Mouse (Mus musculus): ENCODE measurements around the gene Cers3. TPM values are rescaled to one million over a fixed set of nuclear protein-coding genes. Genes with fewer than 3 reads are reported as not detected.

Cers3 gene
- polyA plus RNA-seq, 1 experiment, result 0.73 TPM

DNA sequence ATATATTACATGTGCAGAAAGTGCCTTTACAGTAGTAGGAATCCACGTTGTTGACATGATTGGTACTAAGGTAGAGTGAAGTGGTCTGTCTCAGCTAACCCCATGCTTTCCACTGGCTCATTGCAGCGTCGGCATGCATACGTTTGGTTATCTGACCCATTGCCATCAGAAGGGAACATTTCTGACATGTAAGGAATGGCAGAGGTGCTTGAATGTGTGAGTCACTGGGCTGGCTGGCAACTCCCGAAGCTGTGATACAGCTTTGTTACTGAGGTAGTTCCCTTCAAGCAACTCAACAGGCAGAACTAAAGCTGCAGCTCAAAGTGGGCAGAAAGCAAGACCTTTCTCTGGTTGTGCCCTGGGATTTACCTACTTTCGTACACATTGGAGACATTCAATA is 8.3 kb upstream of the Cers3 start:
- TF ChIP-seq EP300 (IDR thresholded peaks at IDR 0.05; ENCODE audit: insufficient read depth, low read depth, low read length) (no peak), CTCF (IDR thresholded peaks at IDR 0.05; ENCODE audit: low read depth, low read length) (no peak), POLR2A (IDR thresholded peaks at IDR 0.05; ENCODE audit: insufficient read depth, low read length) (no peak)
- Histone ChIP-seq H3K4me3 (ENCODE audit: low read depth, low read length) (no peak overlapping the region), H3K36me3 (ENCODE audit: control insufficient read depth, insufficient read depth, low read length, poor library complexity, severe bottlenecking) (no peaks in the 10 kb centered on the region), H3K27ac (ENCODE audit: insufficient read depth, low read length) (no peak overlapping the region), H3K9me3 (replicated peaks; ENCODE audit: control insufficient read depth, insufficient read depth, low read length, poor library complexity, severe bottlenecking) (no peaks in the 10 kb centered on the region), H3K27me3 (ENCODE audit: control insufficient read depth, insufficient read depth, low read length, poor library complexity, severe bottlenecking) (no peaks in the 10 kb centered on the region), H3K9ac (ENCODE audit: low read depth, poor library complexity, severe bottlenecking) (no peak overlapping the region), H3K4me1 (ENCODE audit: control insufficient read depth, insufficient read depth, low read length) (no peaks in the 10 kb centered on the region)

GRCm38 (mm10) chr7:66737418-66737817 is 5.9 kb upstream of the Cers3 start:
- no peaks in the 10 kb centered on the region for H3K4me1 ChIP-seq (ENCODE audit: control insufficient read depth, insufficient read depth, low read length)
- TF ChIP-seq EP300 (IDR thresholded peaks at IDR 0.05; ENCODE audit: insufficient read depth, low read depth, low read length) (no peak), CTCF (IDR thresholded peaks at IDR 0.05; ENCODE audit: low read depth, low read length) (no peak), POLR2A (IDR thresholded peaks at IDR 0.05; ENCODE audit: insufficient read depth, low read length) (no peak)
- H3K9me3 ChIP-seq (replicated peaks; ENCODE audit: control insufficient read depth, insufficient read depth, low read length, poor library complexity, severe bottlenecking), result no peaks in the 10 kb centered on the region
- H3K36me3 ChIP-seq (ENCODE audit: control insufficient read depth, insufficient read depth, low read length, poor library complexity, severe bottlenecking), result no peaks in the 10 kb centered on the region
- H3K27me3 ChIP-seq (ENCODE audit: control insufficient read depth, insufficient read depth, low read length, poor library complexity, severe bottlenecking), result no peaks in the 10 kb centered on the region
- no peak overlapping the region for H3K9ac ChIP-seq (ENCODE audit: low read depth, poor library complexity, severe bottlenecking)
- no peak overlapping the region for H3K4me3 ChIP-seq (ENCODE audit: low read depth, low read length)
- no peak overlapping the region for H3K27ac ChIP-seq (ENCODE audit: insufficient read depth, low read length)

DNA sequence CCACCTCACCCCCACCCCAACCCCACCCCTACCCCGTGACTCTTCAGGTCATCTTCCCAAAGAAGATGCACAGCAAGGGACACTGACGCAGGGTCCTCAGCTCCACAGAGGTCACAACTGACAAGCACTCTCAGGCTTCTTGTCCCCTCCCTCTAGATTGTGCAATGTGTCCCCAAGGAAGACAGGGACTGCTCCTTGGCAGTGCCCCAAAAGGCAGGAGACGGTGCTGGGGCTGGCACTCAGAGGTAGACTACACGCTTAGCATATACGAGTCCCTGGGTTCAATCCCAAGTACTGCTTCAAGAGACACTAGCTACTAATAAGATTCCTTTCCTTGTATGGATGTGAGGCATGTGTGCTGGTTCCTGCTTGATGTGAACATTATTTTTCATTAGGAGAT is 2.3 kb upstream of the Cers3 start:
- TF ChIP-seq EP300 (IDR thresholded peaks at IDR 0.05; ENCODE audit: insufficient read depth, low read depth, low read length) (no peak), POLR2A (IDR thresholded peaks at IDR 0.05; ENCODE audit: insufficient read depth, low read length) (no peak)
- no peaks in the 10 kb centered on the region for H3K27me3 ChIP-seq (ENCODE audit: control insufficient read depth, insufficient read depth, low read length, poor library complexity, severe bottlenecking)
- H3K27ac ChIP-seq (ENCODE audit: insufficient read depth, low read length), result no peak overlapping the region
- no peaks in the 10 kb centered on the region for H3K36me3 ChIP-seq (ENCODE audit: control insufficient read depth, insufficient read depth, low read length, poor library complexity, severe bottlenecking)
- no peak overlapping the region for H3K4me3 ChIP-seq (ENCODE audit: low read depth, low read length)
- H3K9me3 ChIP-seq (replicated peaks; ENCODE audit: control insufficient read depth, insufficient read depth, low read length, poor library complexity, severe bottlenecking), result no peaks in the 10 kb centered on the region
- H3K9ac ChIP-seq (ENCODE audit: low read depth, poor library complexity, severe bottlenecking), result no peak overlapping the region
- H3K4me1 ChIP-seq (ENCODE audit: control insufficient read depth, insufficient read depth, low read length), result no peaks in the 10 kb centered on the region

GRCm38 (mm10) chr7:66741412-66741811 is 1.9 kb upstream of the Cers3 start:
- Histone ChIP-seq H3K36me3 (ENCODE audit: control insufficient read depth, insufficient read depth, low read length, poor library complexity, severe bottlenecking) (no peaks in the 10 kb centered on the region), H3K4me3 (ENCODE audit: low read depth, low read length) (no peak overlapping the region), H3K9me3 (replicated peaks; ENCODE audit: control insufficient read depth, insufficient read depth, low read length, poor library complexity, severe bottlenecking) (no peaks in the 10 kb centered on the region), H3K4me1 (ENCODE audit: control insufficient read depth, insufficient read depth, low read length) (no peaks in the 10 kb centered on the region), H3K27ac (ENCODE audit: insufficient read depth, low read length) (no peak overlapping the region), H3K9ac (ENCODE audit: low read depth, poor library complexity, severe bottlenecking) (no peak overlapping the region), H3K27me3 (ENCODE audit: control insufficient read depth, insufficient read depth, low read length, poor library complexity, severe bottlenecking) (no peaks in the 10 kb centered on the region)
- TF ChIP-seq EP300 (IDR thresholded peaks at IDR 0.05; ENCODE audit: insufficient read depth, low read depth, low read length) (no peak), CTCF (IDR thresholded peaks at IDR 0.05; ENCODE audit: low read depth, low read length) (no peak), POLR2A (IDR thresholded peaks at IDR 0.05; ENCODE audit: insufficient read depth, low read length) (no peak)

DNA sequence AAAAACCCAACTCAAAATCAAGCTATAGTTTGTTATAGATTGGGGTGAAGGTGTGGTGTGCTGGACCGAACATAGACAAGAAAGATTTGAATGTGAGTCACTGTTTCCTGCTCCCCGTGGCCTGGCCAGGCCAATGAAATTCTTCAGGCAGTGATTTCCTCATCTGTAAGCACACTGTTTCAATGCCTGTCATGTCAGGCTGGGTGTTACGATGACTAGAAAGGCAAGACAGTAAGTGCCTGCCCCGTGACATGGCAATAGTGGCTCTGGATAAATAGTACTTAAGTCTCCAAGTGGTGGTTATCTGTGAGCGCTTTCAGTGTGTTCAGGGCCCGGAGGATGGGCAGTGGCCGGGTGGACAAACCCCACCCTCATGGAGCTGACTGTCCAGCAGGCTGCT is 3.7 kb downstream of the Cers3 start:
- Histone ChIP-seq H3K4me3 (ENCODE audit: low read depth, low read length) (no peak overlapping the region), H3K36me3 (ENCODE audit: control insufficient read depth, insufficient read depth, low read length, poor library complexity, severe bottlenecking) (no peaks in the 10 kb centered on the region), H3K4me1 (ENCODE audit: control insufficient read depth, insufficient read depth, low read length) (no peaks in the 10 kb centered on the region), H3K9me3 (replicated peaks; ENCODE audit: control insufficient read depth, insufficient read depth, low read length, poor library complexity, severe bottlenecking) (no peaks in the 10 kb centered on the region), H3K27me3 (ENCODE audit: control insufficient read depth, insufficient read depth, low read length, poor library complexity, severe bottlenecking) (no peaks in the 10 kb centered on the region), H3K9ac (ENCODE audit: low read depth, poor library complexity, severe bottlenecking) (no peak overlapping the region), H3K27ac (ENCODE audit: insufficient read depth, low read length) (no peak overlapping the region)
- no peak for TF ChIP-seq EP300 (IDR thresholded peaks at IDR 0.05; ENCODE audit: insufficient read depth, low read depth, low read length)
- no peak for TF ChIP-seq CTCF (IDR thresholded peaks at IDR 0.05; ENCODE audit: low read depth, low read length)

- H3K27me3 ChIP-seq (ENCODE audit: control insufficient read depth, insufficient read depth, low read length, poor library complexity, severe bottlenecking), result no peaks in the 10 kb centered on the region
- H3K9me3 ChIP-seq (replicated peaks; ENCODE audit: control insufficient read depth, insufficient read depth, low read length, poor library complexity, severe bottlenecking), result no peaks in the 10 kb centered on the region
- no peak overlapping the region for H3K27ac ChIP-seq (ENCODE audit: insufficient read depth, low read length)
- no peak for TF ChIP-seq CTCF (IDR thresholded peaks at IDR 0.05; ENCODE audit: low read depth, low read length)
- no peak for TF ChIP-seq EP300 (IDR thresholded peaks at IDR 0.05; ENCODE audit: insufficient read depth, low read depth, low read length)
- no peak for TF ChIP-seq POLR2A (IDR thresholded peaks at IDR 0.05; ENCODE audit: insufficient read depth, low read length)
- no peak overlapping the region for H3K4me3 ChIP-seq (ENCODE audit: low read depth, low read length)
- no peaks in the 10 kb centered on the region for H3K4me1 ChIP-seq (ENCODE audit: control insufficient read depth, insufficient read depth, low read length)
- no peaks in the 10 kb centered on the region for H3K36me3 ChIP-seq (ENCODE audit: control insufficient read depth, insufficient read depth, low read length, poor library complexity, severe bottlenecking)
- H3K9ac ChIP-seq (ENCODE audit: low read depth, poor library complexity, severe bottlenecking), result no peak overlapping the region
These were observed 6.7 kb downstream of the Cers3 start for GRCm38 (mm10) chr7:66749998-66750397.

Data from ES-Bruce4 (cell line).